Mouse (Mus musculus): ENCODE measurements around the gene Map3k11. TPM values are rescaled to one million over a fixed set of nuclear protein-coding genes. Genes with fewer than 3 reads are reported as not detected.

Gene Map3k11
- polyA plus RNA-seq (2016; fragmentation: Nextera tagmentation; extraction: Ambion mirVana) = 33.6 and 36.0 TPM in 2 replicates

DNA sequence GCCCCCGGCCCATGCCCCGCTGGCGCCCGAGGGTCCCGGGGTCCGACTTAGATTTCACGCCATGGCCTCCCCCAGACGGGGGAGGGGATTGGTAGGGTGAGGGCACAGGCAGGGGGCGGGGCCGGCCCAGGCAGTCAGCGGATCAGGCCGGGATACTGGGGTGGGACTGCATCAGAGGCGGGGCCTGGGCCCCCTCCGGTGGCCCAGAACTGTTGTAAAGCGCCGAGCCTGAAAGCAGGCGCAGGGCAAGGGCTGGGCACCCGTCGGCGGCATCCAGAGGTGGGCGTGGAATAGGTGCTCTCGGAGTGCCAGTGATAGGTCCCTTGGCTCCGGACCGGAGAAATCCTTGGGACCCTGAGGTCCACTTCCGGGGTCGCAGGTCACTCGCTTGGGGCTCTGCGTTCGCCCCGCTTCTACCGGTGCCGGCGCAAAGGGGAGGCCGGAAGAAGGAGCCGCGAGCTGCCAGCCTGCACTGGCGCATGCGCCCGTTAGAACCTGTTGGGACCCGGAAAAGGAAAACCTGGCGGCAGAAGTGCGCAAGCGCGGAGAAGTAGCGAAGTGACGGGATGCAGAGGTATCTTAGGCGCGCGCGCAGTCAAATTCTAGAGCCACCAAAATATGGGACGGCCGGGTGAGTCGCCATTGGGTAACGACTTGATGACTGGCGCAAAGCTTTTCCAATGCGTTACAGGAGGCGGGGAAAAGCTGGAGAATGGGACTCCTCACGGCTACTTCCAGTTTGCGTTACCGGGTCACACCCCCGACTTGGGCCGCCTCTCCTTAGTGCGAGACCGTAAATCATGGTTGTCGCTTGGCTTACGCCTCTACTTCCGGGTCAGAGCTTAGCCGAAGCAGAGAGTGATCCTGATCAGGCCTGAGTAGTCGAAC is at the start of gene Map3k11, which contains the start of gene Pcnx3:
Gene Map3k11 (plus strand): TSS at position 543 of the 888 bp plus-strand sequence.
Gene Pcnx3 (minus strand): TSS at position 709 of the 888 bp plus-strand sequence.
- under 1% methylated on average over 69 of the region's 69 CpGs for WGBS

DNA sequence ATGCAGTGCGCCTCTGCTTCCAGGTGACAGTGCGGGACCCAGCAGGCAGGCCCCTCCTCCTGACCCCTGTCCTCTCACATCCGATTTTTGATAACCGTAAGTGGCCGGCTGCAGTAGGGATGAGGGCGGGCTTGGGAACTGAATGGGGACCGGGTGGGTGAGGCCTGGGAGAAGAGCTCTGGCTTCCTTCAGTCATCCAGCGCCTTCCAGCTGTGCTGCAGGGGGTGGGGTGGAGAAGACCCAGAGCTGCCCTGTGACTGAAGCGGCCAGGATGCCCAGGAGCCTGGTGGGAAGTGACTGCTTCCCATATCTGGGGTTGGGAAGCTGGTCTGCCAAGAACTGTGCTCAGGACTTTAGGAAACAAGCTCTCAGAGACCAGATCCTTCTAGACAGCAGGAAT is 48.2 kb upstream of the Map3k11 start:
- H3K36me3 ChIP-seq = peaks cover 67% of the 10 kb centered on the region

More for the DNA sequence above, at the start of gene Map3k11, which contains the start of gene Pcnx3:
- Histone ChIP-seq H3K4me1 (peaks cover 49% of the 10 kb centered on the region), H3K36me3 (peaks cover 68% of the 10 kb centered on the region), H3K9me3 (no peaks in the 10 kb centered on the region), H3K27ac (peak within 1 kb of the TSS; percentile 94), H3K27me3 (ENCODE audit: insufficient read depth, poor library complexity, severe bottlenecking) (no peaks in the 10 kb centered on the region), H3K4me3 (peak within 1 kb of the TSS; percentile 96)
- peak; percentile 99 for DNase-seq (ENCODE audit: low spot score)

DNA sequence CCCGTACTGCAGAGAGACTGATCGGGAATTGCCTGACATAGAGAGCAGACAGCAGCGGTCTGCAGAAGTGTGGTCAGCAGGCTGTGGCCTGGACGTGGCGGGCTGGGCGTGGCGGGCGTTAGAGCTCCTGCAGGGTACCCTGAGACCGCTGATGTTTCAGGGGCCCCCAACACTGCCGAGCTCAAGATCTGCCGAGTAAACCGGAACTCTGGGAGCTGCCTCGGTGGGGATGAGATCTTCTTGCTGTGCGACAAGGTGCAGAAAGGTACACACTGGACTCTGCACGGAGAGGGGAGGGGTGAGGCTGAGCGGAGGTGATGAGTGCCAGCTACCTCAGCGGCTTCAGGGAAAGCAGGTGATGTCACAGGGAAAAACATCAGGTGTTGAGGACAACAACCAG is 47.5 kb upstream of the Map3k11 start:
- peaks cover 52% of the 10 kb centered on the region for H3K4me1 ChIP-seq
- 81% methylated on average over 17 of the region's 17 CpGs for WGBS
- H3K27ac ChIP-seq = peak overlapping the region; percentile 59
- H3K4me3 ChIP-seq = no peak overlapping the region
- no peak for DNase-seq (ENCODE audit: low spot score)
- peaks cover 74% of the 10 kb centered on the region for H3K36me3 ChIP-seq
- H3K27me3 ChIP-seq (ENCODE audit: insufficient read depth, poor library complexity, severe bottlenecking) = no peaks in the 10 kb centered on the region
- H3K9me3 ChIP-seq = no peaks in the 10 kb centered on the region

More for the DNA sequence above, 48.2 kb upstream of the Map3k11 start:
- peak; percentile 86 for DNase-seq (ENCODE audit: low spot score)
- no peaks in the 10 kb centered on the region for H3K9me3 ChIP-seq
- peaks cover 52% of the 10 kb centered on the region for H3K4me1 ChIP-seq
- peak overlapping the region; percentile 59 for H3K27ac ChIP-seq
- H3K27me3 ChIP-seq (ENCODE audit: insufficient read depth, poor library complexity, severe bottlenecking) = no peaks in the 10 kb centered on the region
- peak overlapping the region; percentile 33 for H3K4me3 ChIP-seq
- WGBS = 20% methylated on average over 9 of the region's 9 CpGs

DNA sequence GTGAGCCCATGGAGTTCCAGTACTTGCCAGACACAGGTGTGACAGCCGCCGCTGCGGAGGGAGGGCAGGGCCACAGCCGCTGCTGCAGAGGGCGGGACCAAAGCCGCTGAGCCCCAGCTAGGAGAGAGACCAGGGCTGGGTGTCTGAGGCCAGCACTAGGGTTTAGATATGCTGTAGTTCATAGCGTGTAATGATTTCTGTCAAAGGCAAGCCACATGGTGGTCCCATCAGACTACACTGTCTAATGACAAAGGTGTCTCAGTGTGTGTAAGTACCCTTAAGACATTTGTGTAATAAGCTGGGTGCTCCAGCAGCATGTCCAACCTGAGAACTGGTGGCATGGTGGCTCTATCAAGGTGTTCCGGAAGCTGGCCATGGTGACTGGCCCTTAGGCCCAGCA is 46.9 kb upstream of the Map3k11 start:
- H3K4me1 ChIP-seq = peaks cover 46% of the 10 kb centered on the region
- no peaks in the 10 kb centered on the region for H3K27me3 ChIP-seq (ENCODE audit: insufficient read depth, poor library complexity, severe bottlenecking)
- H3K4me3 ChIP-seq = 0 out of 2 replicates have a peak overlapping the region, but pooled peaks have one; percentile 2
- H3K27ac ChIP-seq = 0 out of 2 replicates have a peak overlapping the region, but pooled peaks have one; percentile 59
- WGBS = 84% methylated on average over 8 of the region's 8 CpGs
- no peaks in the 10 kb centered on the region for H3K9me3 ChIP-seq
- peaks cover 80% of the 10 kb centered on the region for H3K36me3 ChIP-seq
- no peak for DNase-seq (ENCODE audit: low spot score)

DNA sequence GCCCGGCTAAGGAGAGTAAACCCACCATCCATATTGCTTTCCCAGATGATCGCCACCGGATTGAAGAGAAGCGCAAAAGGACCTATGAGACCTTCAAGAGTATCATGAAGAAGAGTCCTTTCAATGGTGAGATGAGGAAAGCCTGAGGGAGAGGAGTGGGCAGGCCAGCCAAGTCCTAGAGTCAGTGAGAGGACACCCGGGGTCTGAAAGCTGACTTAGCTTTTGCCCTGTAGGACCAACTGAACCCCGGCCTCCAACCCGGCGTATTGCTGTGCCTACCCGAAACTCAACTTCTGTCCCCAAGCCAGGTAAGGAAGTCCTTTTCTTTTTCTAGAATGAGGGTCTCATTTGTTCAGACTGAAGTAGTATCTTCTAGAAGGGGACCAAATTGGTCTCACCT is 43.3 kb upstream of the Map3k11 start:
- DNase-seq (ENCODE audit: low spot score) = no peak
- Histone ChIP-seq H3K27ac (no peak overlapping the region), H3K9me3 (no peaks in the 10 kb centered on the region), H3K4me3 (no peak overlapping the region), H3K27me3 (ENCODE audit: insufficient read depth, poor library complexity, severe bottlenecking) (no peaks in the 10 kb centered on the region), H3K4me1 (peaks cover 44% of the 10 kb centered on the region), H3K36me3 (peaks cover 78% of the 10 kb centered on the region)
- 94% methylated on average over 9 of the region's 9 CpGs for WGBS

DNA sequence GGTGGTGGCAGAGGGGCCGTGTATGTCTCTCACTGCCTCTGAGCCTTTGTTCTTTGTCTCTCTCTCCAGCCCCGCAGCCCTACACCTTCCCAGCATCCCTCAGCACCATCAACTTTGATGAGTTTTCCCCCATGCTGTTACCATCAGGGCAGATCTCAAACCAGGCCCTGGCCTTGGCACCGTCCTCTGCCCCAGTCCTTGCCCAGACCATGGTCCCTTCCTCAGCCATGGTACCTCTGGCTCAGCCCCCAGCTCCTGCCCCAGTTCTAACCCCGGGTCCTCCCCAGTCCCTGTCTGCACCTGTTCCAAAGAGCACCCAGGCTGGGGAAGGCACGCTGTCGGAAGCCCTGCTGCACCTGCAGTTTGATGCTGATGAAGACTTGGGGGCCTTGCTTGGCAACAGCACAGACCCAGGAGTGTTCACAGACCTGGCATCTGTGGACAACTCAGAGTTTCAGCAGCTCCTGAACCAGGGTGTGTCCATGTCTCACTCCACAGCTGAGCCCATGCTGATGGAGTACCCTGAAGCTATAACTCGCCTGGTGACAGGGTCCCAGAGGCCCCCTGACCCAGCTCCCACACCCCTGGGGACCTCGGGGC is 41.7 kb upstream of the Map3k11 start:
- H3K9me3 ChIP-seq = no peaks in the 10 kb centered on the region
- peaks cover 29% of the 10 kb centered on the region for H3K4me1 ChIP-seq
- 93% methylated on average over 8 of the region's 8 CpGs for WGBS
- no peak for DNase-seq (ENCODE audit: low spot score)
- H3K27ac ChIP-seq = no peak overlapping the region
- no peak overlapping the region for H3K4me3 ChIP-seq
- H3K27me3 ChIP-seq (ENCODE audit: insufficient read depth, poor library complexity, severe bottlenecking) = peaks cover 5% of the 10 kb centered on the region; the same call in 1 of the 2 replicates
- peaks cover 77% of the 10 kb centered on the region for H3K36me3 ChIP-seq

DNA sequence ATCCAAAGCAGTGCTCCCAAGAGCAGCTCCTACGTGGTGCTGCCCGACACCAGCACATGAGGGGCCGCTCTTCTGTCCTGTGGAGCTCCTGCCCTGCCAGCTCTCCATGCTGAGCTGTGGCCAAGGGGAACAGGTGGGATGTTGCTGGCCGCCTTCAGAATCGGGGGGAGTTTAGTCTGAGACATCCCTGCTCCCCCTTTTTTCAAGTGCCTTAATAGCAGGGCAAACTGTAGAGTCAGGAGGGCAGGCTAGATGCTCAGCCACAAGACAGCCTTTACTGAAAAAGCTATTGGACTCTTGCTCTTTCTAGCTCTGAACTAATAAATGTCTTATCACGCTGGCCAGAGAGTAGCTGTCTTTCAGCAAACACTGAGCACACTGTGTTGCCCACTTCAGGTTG is 40.8 kb upstream of the Map3k11 start:
- H3K4me3 ChIP-seq = no peak overlapping the region
- 93% methylated on average over 6 of the region's 6 CpGs for WGBS
- no peak for DNase-seq (ENCODE audit: low spot score)
- H3K27ac ChIP-seq = peak overlapping the region; percentile 87
- H3K36me3 ChIP-seq = peaks cover 76% of the 10 kb centered on the region
- H3K4me1 ChIP-seq = peaks cover 29% of the 10 kb centered on the region
- H3K27me3 ChIP-seq (ENCODE audit: insufficient read depth, poor library complexity, severe bottlenecking) = peaks cover 10% of the 10 kb centered on the region
- no peaks in the 10 kb centered on the region for H3K9me3 ChIP-seq

DNA sequence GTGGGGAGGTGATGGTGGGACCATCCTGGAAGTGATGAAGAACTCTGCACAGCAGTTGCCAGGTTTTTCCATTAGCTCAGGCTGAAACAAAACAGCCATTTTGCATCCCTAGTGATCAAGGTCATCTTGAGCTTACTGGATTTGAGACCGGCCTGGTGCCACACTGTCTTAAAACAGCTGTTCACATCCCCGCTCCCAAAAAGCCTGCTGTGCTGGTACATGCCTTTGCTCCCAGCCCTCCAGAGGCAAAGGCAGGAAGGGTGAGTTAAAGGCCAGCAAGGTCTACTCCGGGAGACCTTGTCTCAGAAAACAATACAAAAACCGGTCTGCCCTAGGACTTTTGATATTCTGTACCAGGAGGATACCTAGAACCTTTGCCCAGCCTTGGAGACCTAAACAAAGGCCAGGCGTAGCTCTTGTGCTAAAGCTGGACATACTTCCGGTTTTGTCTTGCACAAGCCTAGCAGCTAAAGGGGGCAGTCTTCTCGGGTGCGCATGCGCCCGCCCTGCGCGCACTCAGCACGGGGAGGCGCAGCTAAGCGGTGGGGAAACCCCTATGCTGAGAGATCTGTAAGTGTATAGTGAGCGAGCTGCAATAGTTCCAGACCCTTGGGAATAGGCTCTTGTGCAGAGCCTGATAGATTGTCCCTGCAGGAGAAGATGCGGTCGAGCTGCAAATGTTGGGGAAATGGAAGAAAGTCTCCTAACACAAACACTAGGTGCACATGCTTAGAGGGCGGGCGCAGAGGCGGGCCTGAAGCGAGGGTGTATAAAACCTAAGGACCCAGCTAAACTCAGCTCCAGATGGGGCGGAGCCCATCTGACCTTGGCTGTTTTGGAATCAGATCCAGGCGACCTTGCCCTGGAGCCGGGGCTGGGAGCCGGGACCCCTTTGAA is 39.9 kb upstream of the Map3k11 start:
- 10% methylated on average over 26 of the region's 26 CpGs for WGBS
- Histone ChIP-seq H3K4me3 (peak overlapping the region; percentile 49), H3K36me3 (peaks cover 76% of the 10 kb centered on the region), H3K9me3 (no peaks in the 10 kb centered on the region), H3K27me3 (ENCODE audit: insufficient read depth, poor library complexity, severe bottlenecking) (peaks cover 15% of the 10 kb centered on the region), H3K27ac (peak overlapping the region; percentile 87), H3K4me1 (peaks cover 29% of the 10 kb centered on the region)
- peak; percentile 91 for DNase-seq (ENCODE audit: low spot score)

DNA sequence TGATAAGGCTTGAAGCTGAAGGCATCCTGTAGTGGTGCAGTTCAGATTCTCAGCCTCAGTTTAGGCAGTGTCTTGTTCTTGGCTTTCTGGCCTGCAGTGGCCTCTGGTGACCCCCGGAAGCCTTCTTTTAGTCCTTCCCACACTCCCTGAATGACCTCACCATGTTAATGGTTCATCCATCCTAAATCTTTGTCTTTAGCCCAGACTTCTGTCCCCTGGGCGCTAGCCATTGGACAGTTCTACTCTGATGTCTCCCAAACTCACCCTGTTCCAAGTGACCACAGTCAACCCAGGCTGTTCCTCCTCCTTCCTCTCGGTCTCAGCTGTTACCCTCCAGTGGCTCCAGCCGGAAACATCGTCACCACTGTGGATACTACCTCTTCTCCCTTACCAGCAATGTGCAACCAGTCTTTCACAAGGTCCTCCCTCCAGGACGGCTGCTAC is 39.2 kb upstream of the Map3k11 start:
- no peak for DNase-seq (ENCODE audit: low spot score)
- Histone ChIP-seq H3K4me3 (peak overlapping the region; percentile 49), H3K36me3 (peaks cover 76% of the 10 kb centered on the region), H3K4me1 (peaks cover 36% of the 10 kb centered on the region), H3K27me3 (ENCODE audit: insufficient read depth, poor library complexity, severe bottlenecking) (peaks cover 21% of the 10 kb centered on the region), H3K9me3 (no peaks in the 10 kb centered on the region), H3K27ac (peak overlapping the region; percentile 87)
- 67% methylated on average over 6 of the region's 6 CpGs for WGBS

DNA sequence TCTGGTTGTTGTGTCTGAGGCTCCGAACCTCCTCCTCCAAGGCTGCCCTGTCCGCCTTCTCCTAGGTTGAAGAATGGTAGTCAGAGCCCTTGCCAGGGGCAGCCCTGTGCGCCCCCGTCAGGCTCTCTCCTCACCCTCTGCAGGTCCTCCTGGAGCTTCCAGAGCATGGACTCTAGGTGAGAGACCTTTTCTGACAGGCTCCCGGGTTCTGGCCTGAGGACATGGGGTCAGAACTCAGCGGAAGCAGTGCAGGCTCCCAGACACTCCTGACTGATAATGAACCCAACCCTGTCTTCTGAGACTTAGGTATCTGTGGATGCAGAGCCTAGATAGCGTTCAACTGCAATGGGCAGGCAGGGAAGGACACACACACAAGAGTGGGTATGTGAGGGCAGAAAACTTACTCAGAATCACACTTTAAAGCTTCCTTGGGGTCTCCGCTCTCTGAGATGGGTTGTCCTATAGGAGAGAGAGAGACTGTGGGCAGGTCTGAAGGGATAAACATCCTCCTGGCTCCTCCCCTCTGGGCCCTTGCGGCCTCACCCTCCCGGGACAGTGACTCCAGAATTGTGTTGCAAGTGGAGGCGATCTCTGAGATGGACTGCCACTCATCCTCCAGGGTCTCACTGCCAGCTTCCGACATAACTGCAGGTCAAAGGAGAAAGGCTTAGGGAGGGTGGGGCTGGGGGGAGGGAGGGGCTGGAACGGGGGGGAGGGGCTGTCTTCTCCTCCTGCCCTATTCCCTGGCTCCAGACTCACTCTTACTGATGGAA is 36.9 kb upstream of the Map3k11 start:
- peaks cover 46% of the 10 kb centered on the region for H3K4me1 ChIP-seq
- peak overlapping the region; percentile 29; the same call in 1 of the 2 replicates for H3K27ac ChIP-seq
- peaks cover 76% of the 10 kb centered on the region for H3K36me3 ChIP-seq
- no peaks in the 10 kb centered on the region for H3K9me3 ChIP-seq
- H3K27me3 ChIP-seq (ENCODE audit: insufficient read depth, poor library complexity, severe bottlenecking) = peaks cover 45% of the 10 kb centered on the region
- H3K4me3 ChIP-seq = no peak overlapping the region
- DNase-seq (ENCODE audit: low spot score) = no peak
- WGBS = 52% methylated on average over 13 of the region's 13 CpGs

DNA sequence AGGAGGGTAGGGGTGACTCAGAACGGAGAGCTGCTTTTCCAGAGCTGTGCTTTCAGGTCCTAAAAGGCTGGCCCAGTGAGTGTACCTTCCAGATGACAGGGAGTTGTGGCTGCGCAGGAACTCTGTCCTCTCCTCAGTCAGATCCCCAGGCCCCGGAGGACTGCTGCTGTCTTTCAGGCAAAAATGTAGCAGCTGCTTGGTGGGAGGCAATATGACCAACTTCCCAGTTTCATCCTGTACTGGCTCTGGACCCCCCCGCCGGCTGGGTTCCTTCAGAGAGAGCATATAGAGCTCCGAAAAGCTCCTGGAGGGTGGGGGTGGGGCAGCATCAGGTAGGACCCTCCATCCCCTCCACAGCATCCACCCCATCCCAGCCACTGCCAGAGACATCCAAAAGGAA is 36.0 kb upstream of the Map3k11 start:
- no peaks in the 10 kb centered on the region for H3K9me3 ChIP-seq
- peaks cover 74% of the 10 kb centered on the region for H3K36me3 ChIP-seq
- H3K27ac ChIP-seq = no peak overlapping the region
- peaks cover 42% of the 10 kb centered on the region for H3K4me1 ChIP-seq
- H3K4me3 ChIP-seq = no peak overlapping the region
- no peak for DNase-seq (ENCODE audit: low spot score)
- H3K27me3 ChIP-seq (ENCODE audit: insufficient read depth, poor library complexity, severe bottlenecking) = peaks cover 49% of the 10 kb centered on the region
- 77% methylated on average over 6 of the region's 6 CpGs for WGBS
